Mouse (Mus musculus) urinary bladder, postnatal 10 days (tissue): ENCODE data around the gene Smyd3.

Source experiments
- DNase-seq: peaks from one replicate; pipeline ENCODE4 v3.0.0; 2022; ENCODE audit warnings: low spot score

Smyd3 gene

GRCm38 (mm10) chr1:179458987-179459368 is 58.9 kb downstream of the Smyd3 start:
- DNase-seq = no peak

DNA sequence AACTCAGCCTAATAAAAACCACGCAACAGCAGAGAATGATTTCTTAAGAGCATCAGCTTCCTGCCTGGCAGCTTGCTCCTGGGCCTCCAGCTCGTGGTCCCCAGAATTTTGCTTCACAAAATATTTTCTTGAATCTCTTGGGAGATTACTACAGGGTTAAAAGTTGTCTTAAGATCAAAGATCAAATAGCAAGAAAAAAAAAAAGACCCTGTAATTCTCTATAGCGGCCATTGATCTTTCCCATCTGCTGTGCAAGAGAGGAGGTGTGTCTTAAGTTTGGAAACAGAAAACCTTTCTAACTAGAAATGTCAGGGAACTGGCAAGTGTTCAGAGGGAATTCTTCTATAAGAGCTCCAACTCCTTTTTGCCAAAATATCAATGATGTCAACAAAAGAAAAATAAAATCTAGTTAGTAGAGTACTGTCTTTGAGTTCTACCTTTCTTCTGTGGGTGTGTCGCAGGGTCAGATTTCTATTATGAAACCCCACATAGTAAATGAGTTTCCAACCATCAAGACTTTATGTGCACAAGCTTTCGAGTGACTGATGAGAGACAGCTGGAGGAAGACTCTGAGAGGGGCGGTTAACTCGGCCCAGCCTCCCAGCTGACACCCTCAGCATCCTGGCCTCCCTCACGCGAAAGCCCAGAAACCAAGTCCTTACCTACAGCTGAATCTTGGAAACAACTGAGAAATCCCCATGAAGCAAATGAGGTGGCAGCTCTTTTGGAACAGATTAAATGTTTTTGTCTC is 59.4 kb downstream of the Smyd3 start:
- no peak for DNase-seq

GRCm38 (mm10) chr1:179454600-179454999 is 63.2 kb downstream of the Smyd3 start:
- DNase-seq = no peak

GRCm38 (mm10) chr1:179451211-179451610 is 66.6 kb downstream of the Smyd3 start:
- DNase-seq = no peak

DNA sequence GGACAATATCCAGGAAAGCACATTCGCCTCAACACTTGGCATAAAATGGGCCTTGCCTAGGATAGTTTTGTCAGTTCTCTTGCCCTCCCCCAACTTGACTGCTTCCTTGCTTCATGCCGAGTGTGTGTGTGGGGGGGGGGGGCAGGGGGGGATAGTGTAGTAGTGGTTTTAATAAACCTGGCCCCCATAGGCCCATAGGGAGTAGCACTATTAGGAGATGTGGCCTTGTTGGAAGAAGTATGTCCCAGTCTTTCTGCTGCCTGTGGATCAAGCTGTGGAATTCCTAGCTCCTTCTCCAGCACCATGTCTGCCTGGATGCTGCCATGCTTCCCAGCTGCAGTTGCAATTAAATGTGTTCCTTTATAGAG is 71.0 kb downstream of the Smyd3 start:
- DNase-seq = no peak

DNA sequence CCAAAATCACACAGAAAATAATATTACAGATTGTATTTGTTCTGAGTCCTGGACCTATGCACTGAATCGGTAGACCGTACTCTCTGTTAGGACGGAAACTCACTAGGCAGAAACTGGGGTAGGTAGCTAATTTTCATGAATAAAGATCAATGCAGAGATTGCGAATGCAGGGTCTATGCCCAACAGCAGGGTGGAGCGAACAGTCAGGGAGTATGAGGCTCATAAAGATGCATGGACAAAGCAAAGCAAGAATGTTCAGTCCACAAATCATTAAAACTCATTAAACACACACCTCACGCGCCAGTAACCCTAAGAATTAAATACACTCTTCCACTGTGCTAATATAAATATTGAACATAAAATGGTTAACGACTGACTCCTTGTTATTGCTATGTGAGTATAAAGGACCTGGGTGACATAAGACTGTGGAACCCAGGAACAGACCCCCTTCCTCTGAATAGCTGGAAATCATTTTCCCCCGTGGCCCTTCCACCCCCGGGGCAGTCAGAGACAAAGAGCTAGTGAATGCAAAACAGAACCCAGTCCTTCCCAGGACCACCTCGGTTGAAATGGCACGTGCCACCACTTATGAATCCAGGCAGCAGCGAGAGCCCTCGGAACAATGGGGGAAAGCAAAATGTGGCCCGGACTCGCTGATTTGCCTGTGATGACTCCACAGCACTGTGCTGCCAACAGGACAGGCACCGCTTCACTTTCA is 71.6 kb downstream of the Smyd3 start:
- no peak for DNase-seq

GRCm38 (mm10) chr1:179443835-179444234 is 74.0 kb downstream of the Smyd3 start:
- DNase-seq = no peak

- no peak for DNase-seq
Measured at GRCm38 (mm10) chr1:179443423-179443822, 74.4 kb downstream of the Smyd3 start.

DNA sequence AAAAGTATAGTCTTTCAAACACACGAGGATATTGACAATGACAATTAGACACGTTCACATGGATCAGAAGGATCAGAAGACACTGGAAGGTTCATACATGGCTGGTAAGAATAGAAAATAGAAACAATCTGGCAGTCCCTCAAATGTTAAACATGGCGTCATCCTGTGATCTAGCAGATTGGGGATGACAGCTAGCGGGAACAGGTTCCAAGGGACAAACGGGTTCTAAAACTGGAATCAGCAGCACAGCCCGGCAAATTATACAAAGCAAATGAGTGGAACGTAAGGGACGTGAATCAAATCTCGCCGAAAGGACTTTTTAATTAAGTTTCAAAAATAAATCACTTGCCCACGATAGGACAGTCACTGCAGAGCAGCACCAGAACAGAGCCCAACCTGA is 81.2 kb downstream of the Smyd3 start:
- DNase-seq = no peak

- DNase-seq = no peak
Measured at GRCm38 (mm10) chr1:179434443-179435260, 83.2 kb downstream of the Smyd3 start.

DNA sequence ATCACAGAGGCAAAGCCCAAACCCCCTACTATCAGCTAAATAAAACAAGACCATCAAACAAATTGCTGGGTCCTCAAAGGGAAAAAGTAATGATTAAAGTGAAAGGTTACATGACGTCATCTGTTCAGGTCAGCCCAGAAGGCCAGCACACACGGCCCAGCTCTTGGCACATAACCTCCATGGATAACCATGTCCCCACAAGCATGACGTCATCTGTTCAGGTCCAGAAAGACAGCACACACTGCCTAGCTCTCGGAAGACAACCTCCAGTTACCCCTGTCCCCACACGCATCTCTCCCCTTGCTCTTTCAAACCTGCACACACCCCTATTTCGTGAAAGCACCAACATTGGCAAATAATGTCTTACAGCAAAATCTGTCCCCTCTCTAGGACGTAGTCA is 84.0 kb downstream of the Smyd3 start:
- DNase-seq = no peak

GRCm38 (mm10) chr1:179433355-179433754 is 84.5 kb downstream of the Smyd3 start:
- DNase-seq = no peak

- DNase-seq = no peak
Measured at GRCm38 (mm10) chr1:179430077-179430476, 87.8 kb downstream of the Smyd3 start.

- no peak for DNase-seq
Measured at GRCm38 (mm10) chr1:179424879-179425472, 92.9 kb downstream of the Smyd3 start.

GRCm38 (mm10) chr1:179419091-179419490 is 98.8 kb downstream of the Smyd3 start:
- DNase-seq = no peak

- DNase-seq = no peak
Measured at GRCm38 (mm10) chr1:179408086-179408485, 109.8 kb downstream of the Smyd3 start.

- no peak for DNase-seq
Measured at GRCm38 (mm10) chr1:179400835-179401234, 117.0 kb downstream of the Smyd3 start.

DNA sequence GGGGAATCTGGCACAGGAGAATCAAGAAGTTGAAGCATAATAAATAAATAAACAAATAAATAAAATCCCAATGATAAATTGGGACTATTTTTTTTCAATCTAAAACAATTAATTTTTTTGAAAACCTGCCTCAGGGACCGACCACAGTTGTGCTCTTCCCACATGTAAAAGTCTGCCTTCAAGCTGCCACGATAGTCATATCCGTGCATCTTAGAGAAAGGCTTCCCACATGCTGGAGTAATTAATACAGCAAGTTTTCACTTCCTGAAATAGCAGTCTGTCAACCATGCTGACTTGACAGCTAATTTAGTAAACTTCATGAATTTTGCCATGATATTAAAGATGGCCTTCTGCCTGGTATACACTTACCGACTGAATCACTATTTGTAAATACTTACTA is 119.2 kb downstream of the Smyd3 start:
- no peak for DNase-seq

- DNase-seq = no peak
Measured at GRCm38 (mm10) chr1:179386237-179386975, 131.4 kb downstream of the Smyd3 start.

DNA sequence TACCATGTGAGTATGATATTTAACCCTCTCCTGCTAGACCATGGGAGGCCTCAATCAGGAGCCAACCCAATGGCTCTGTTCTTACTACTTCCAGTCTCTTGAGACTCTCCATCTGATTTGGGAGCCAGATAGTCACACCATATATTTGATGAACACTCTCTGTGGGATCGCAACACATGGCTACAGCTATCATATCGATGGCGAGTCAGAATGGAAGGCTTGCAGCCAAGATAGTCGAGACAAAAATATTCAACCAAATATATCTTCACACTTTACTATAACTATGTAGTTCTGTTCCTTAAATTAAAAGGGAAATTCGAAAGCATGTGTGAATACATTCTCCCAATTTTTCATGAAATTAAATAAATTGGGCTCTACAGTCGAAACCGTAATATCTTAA is 132.2 kb downstream of the Smyd3 start:
- DNase-seq = no peak

- DNase-seq = no peak
Measured at GRCm38 (mm10) chr1:179384296-179384695, 133.5 kb downstream of the Smyd3 start.

- no peak for DNase-seq
Measured at GRCm38 (mm10) chr1:179378102-179378501, 139.7 kb downstream of the Smyd3 start.
